Mouse (Mus musculus): ENCODE data around the gene Ccin. TPM values are rescaled to one million over a fixed set of nuclear protein-coding genes. Genes with fewer than 3 reads are reported as not detected.

Ccin gene
- total and polyA plus RNA-seq, 3 experiments: not detected

GRCm38 (mm10) chr4:43983756-43984155, 473 bp downstream of the Ccin start:
- TF ChIP-seq POLR2A (IDR thresholded peaks at IDR 0.05; ENCODE audit: low read depth, low read length) (no peak), JUN (IDR thresholded peaks at IDR 0.05; ENCODE audit: insufficient read depth, low read depth, low read length) (no peak), KAT2A (IDR thresholded peaks at IDR 0.05; ENCODE audit: insufficient replicate concordance, low read length) (no peak), ZNF384 (IDR thresholded peaks at IDR 0.05; ENCODE audit: low read depth, low read length) (no peak), MAZ (IDR thresholded peaks at IDR 0.05; ENCODE audit: low read depth, low read length) (no peak), ZMIZ1 (IDR thresholded peaks at IDR 0.05; ENCODE audit: low read depth, low read length) (no peak), IRF4 (IDR thresholded peaks at IDR 0.05; ENCODE audit: low read depth, low read length) (no peak)
- no peak overlapping the region for H3K27ac ChIP-seq (ENCODE audit: insufficient read depth, low read depth)
- no peak for DNase-seq (ENCODE audit: extremely low read depth)
- no peak overlapping the region for H3K4me3 ChIP-seq (replicated peaks in 1 of 3; ENCODE audit: low read depth in 2 of 3, low read length in 2 of 3, poor library complexity in 1 of 3)
- H3K9me3 ChIP-seq (replicated peaks; ENCODE audit: low read length): no peaks in the 10 kb centered on the region
- H3K9ac ChIP-seq (ENCODE audit: insufficient read depth, low read depth): no peak overlapping the region
- dilution Hi-C loops (cut with MboI; ENCODE audit: extremely low pct_ligation_motif_present, extremely low pct_unique_long_range_greater_than_20kb, low sequenced_read_pairs): no loop called here
- H3K4me2 ChIP-seq (ENCODE audit: insufficient read depth, low read depth, poor library complexity, severe bottlenecking): no peak overlapping the region
- peaks cover 6 to 37% of the 10 kb centered on the region in 2 experiments; a peak in 3 of 4 replicates for H3K4me1 ChIP-seq (ENCODE audit: control insufficient read depth in 1 of 2, insufficient read depth in 2 of 2)
- H3K79me2 ChIP-seq (replicated peaks; ENCODE audit: control insufficient read depth, extremely low read depth, insufficient read depth, poor library complexity, severe bottlenecking): no peaks in the 10 kb centered on the region
- no peaks in the 10 kb centered on the region for H3K27me3 ChIP-seq (replicated peaks)
- peaks cover 3 to 17% of the 10 kb centered on the region in 2 experiments for H3K36me3 ChIP-seq (replicated peaks in 1 of 2; ENCODE audit: control insufficient read depth in 1 of 2, insufficient read depth in 1 of 2, low read length in 1 of 2)
- in situ Hi-C loops (cut with MboI; ENCODE audit: low pct_ligation_motif_present, low pct_unique_long_range_greater_than_20kb, low sequenced_read_pairs): loop anchor here (5.0 to 25.0 kb wide), 2 partner anchors 56 to 246 kb away; partner anchors contain the start of genes Hrct1 and Spaar

GRCm38 (mm10) chr4:43984326-43984725, 1.0 kb downstream of the Ccin start:
- no peak for DNase-seq (ENCODE audit: extremely low read depth)
- Histone ChIP-seq H3K9me3 (replicated peaks; ENCODE audit: low read length) (no peaks in the 10 kb centered on the region), H3K36me3 (replicated peaks in 1 of 2; ENCODE audit: control insufficient read depth in 1 of 2, insufficient read depth in 1 of 2, low read length in 1 of 2) (peaks cover 0 to 12% of the 10 kb centered on the region in 2 experiments), H3K27me3 (replicated peaks) (no peaks in the 10 kb centered on the region), H3K9ac (ENCODE audit: insufficient read depth, low read depth) (no peak overlapping the region), H3K4me1 (ENCODE audit: control insufficient read depth in 1 of 2, insufficient read depth in 2 of 2) (peaks cover 0 to 31% of the 10 kb centered on the region in 2 experiments; a peak in 2 of 4 replicates), H3K79me2 (replicated peaks; ENCODE audit: control insufficient read depth, extremely low read depth, insufficient read depth, poor library complexity, severe bottlenecking) (no peaks in the 10 kb centered on the region), H3K4me2 (ENCODE audit: insufficient read depth, low read depth, poor library complexity, severe bottlenecking) (no peak overlapping the region), H3K27ac (ENCODE audit: insufficient read depth, low read depth) (no peak overlapping the region), H3K4me3 (replicated peaks in 1 of 3; ENCODE audit: low read depth in 2 of 3, low read length in 2 of 3, poor library complexity in 1 of 3) (no peak overlapping the region)
- TF ChIP-seq IRF4 (IDR thresholded peaks at IDR 0.05; ENCODE audit: low read depth, low read length): no peak
- no peak for TF ChIP-seq JUND (conservative IDR thresholded peaks at IDR 0.05; ENCODE audit: low read depth, low read length)
- TF ChIP-seq ELF1 (IDR thresholded peaks at IDR 0.05; ENCODE audit: low read depth, low read length): no peak
- TF ChIP-seq CHD2 (IDR thresholded peaks at IDR 0.05; ENCODE audit: low read length): no peak
- TF ChIP-seq CHD1 (IDR thresholded peaks at IDR 0.05; ENCODE audit: low read depth, low read length): no peak
- dilution Hi-C loops (cut with MboI; ENCODE audit: extremely low pct_ligation_motif_present, extremely low pct_unique_long_range_greater_than_20kb, low sequenced_read_pairs): no loop called here
- in situ Hi-C loops (cut with MboI; ENCODE audit: low pct_ligation_motif_present, low pct_unique_long_range_greater_than_20kb, low sequenced_read_pairs): loop anchor here (5.0 to 25.0 kb wide), 2 partner anchors 57 to 247 kb away; partner anchors contain the start of genes Hrct1 and Spaar

- DNase-seq (ENCODE audit: extremely low read depth): no peak
- Histone ChIP-seq H3K4me3 (replicated peaks in 1 of 3; ENCODE audit: low read depth in 2 of 3, low read length in 2 of 3, poor library complexity in 1 of 3) (no peak overlapping the region), H3K9me3 (replicated peaks; ENCODE audit: low read length) (no peaks in the 10 kb centered on the region), H3K27me3 (replicated peaks) (no peaks in the 10 kb centered on the region), H3K79me2 (replicated peaks; ENCODE audit: control insufficient read depth, extremely low read depth, insufficient read depth, poor library complexity, severe bottlenecking) (no peaks in the 10 kb centered on the region), H3K36me3 (replicated peaks in 1 of 2; ENCODE audit: control insufficient read depth in 1 of 2, insufficient read depth in 1 of 2, low read length in 1 of 2) (no peaks in the 10 kb centered on the region), H3K4me1 (ENCODE audit: control insufficient read depth in 1 of 2, insufficient read depth in 2 of 2) (peaks cover 0 to 3% of the 10 kb centered on the region in 2 experiments; a peak in 2 of 4 replicates), H3K4me2 (ENCODE audit: insufficient read depth, low read depth, poor library complexity, severe bottlenecking) (no peak overlapping the region), H3K9ac (ENCODE audit: insufficient read depth, low read depth) (no peak overlapping the region), H3K27ac (ENCODE audit: insufficient read depth, low read depth) (no peak overlapping the region)
- dilution Hi-C loops (cut with MboI; ENCODE audit: extremely low pct_ligation_motif_present, extremely low pct_unique_long_range_greater_than_20kb, low sequenced_read_pairs) (no loop called here), in situ Hi-C loops (cut with MboI; ENCODE audit: low pct_ligation_motif_present, low pct_unique_long_range_greater_than_20kb, low sequenced_read_pairs) (loop anchor here (25.0 kb wide), 1 partner anchor 252 kb away; the partner anchor contains the start of genes Hrct1 and Spaar)
- TF ChIP-seq RCOR1 (conservative IDR thresholded peaks at IDR 0.05; ENCODE audit: low read depth, low read length): no peak
- TF ChIP-seq POLR2AphosphoS2 (IDR thresholded peaks at IDR 0.05; ENCODE audit: low read depth, low read length): no peak
- TF ChIP-seq USF2 (conservative IDR thresholded peaks at IDR 0.05; ENCODE audit: low read depth, low read length): no peak
- TF ChIP-seq SMC3 (IDR thresholded peaks at IDR 0.05; ENCODE audit: low read depth, low read length): no peak
- no peak for TF ChIP-seq CTCF (conservative IDR thresholded peaks at IDR 0.05 in 1 of 2, IDR thresholded peaks at IDR 0.05 in 1 of 2; ENCODE audit: low read depth in 2 of 2, low read length in 2 of 2)
- TF ChIP-seq MYC (IDR thresholded peaks at IDR 0.05; ENCODE audit: low read depth, low read length): no peak
- TF ChIP-seq TBP (conservative IDR thresholded peaks at IDR 0.05; ENCODE audit: low read depth, low read length): no peak
These were observed 5.7 kb downstream of the Ccin start for GRCm38 (mm10) chr4:43988976-43989375.
